Mouse (Mus musculus) spleen, adult 2 months (tissue): Measurements from ENCODE around the gene Slc16a2. TPM values are rescaled to one million over a fixed set of nuclear protein-coding genes. Genes with fewer than 3 reads are reported as not detected.
"Not testable (repeated sequence)": the region's sequence is repeated elsewhere in the genome, so short reads cannot be mapped to it uniquely, and the experiment has no call there.

Experiments used
- DNase-seq, 2 experiments: peaks; one replicate each; pipeline versions ENCODE4 v3.0.0 to v3.0.0-alpha.2; 2012 to 2021; ENCODE audit warnings: low spot score in 2 of 2, low read depth in 1 of 2
- H3K27ac ChIP-seq: fragments of 200-500 bp; 2 replicates; pipeline ENCODE4 v1.5.1; 2012; ENCODE audit warnings: low read length, inconsistent platforms; ENCODE audit not compliant: insufficient read depth
- H3K27me3 ChIP-seq: fragments of 200-500 bp; 2 replicates; pipeline ENCODE4 v1.6.1; 2012; ENCODE audit warnings: mild to moderate bottlenecking, moderate library complexity, low read length, inconsistent platforms; ENCODE audit not compliant: control insufficient read depth, insufficient read depth
- H3K36me3 ChIP-seq: fragments of 200-500 bp; 2 replicates; pipeline ENCODE4 v1.6.1; 2012; ENCODE audit warnings: mild to moderate bottlenecking, low read length, inconsistent platforms; ENCODE audit not compliant: control insufficient read depth, insufficient read depth
- H3K4me1 ChIP-seq: fragments of 200-500 bp; 2 replicates; pipeline ENCODE4 v1.6.1; 2011; ENCODE audit warnings: inconsistent platforms; ENCODE audit not compliant: control insufficient read depth, insufficient read depth, insufficient read length
- H3K4me3 ChIP-seq: fragments of 200-500 bp; 2 replicates; pipeline ENCODE4 v1.5.1; 2011; ENCODE audit warnings: mild to moderate bottlenecking, inconsistent platforms; ENCODE audit not compliant: insufficient read depth, insufficient read length; ENCODE audit errors: extremely low read depth
- CTCF ChIP-seq: fragments of 200-500 bp; IDR thresholded peaks from 2 replicates; pipeline ENCODE4 v1.5.1; 2011; ENCODE audit warnings: mild to moderate bottlenecking, inconsistent platforms; ENCODE audit not compliant: insufficient read depth, insufficient read length, insufficient replicate concordance; ENCODE audit errors: extremely low read depth
- POLR2A ChIP-seq: fragments of 200-500 bp; IDR thresholded peaks from 2 replicates; pipeline ENCODE4 v1.6.1; 2011; ENCODE audit warnings: low read depth, low read length, inconsistent platforms
- WGBS: fragments of 180-500 bp; shearing (Covaris S2); methylation state at CpG from one replicate; pipeline ENCODE4 v1.1.7; 2018; 5-methylcytosine and 5-hydroxymethylcytosine counted together
- polyA plus RNA-seq: library from polyadenylated mRNA; depleted of rRNA; stranded (reverse); fragments of >200 nt; gene quantifications from 2 replicates; pipeline ENCODE4 v1.2.3, GENCODE M21; 2012; rRNA removed

Gene Slc16a2
- polyA plus RNA-seq, 1 experiment: 4.3 TPM

GRCm38 (mm10) chrX:103670245-103670644 lies 151.5 kb downstream of the Slc16a2 start:
- DNase-seq: no peak
- Histone ChIP-seq H3K27ac (no peak overlapping the region), H3K36me3 (no peaks in the 10 kb centered on the region), H3K27me3 (no peaks in the 10 kb centered on the region), H3K4me1 (no peaks in the 10 kb centered on the region), H3K4me3 (no peak overlapping the region)
- TF ChIP-seq POLR2A (no peak), CTCF (no peak)

GRCm38 (mm10) chrX:103664445-103664844 lies 157.3 kb downstream of the Slc16a2 start:
- not testable (repeated sequence) for H3K27ac ChIP-seq, H3K4me1 ChIP-seq, H3K27me3 ChIP-seq, H3K4me3 ChIP-seq, H3K36me3 ChIP-seq, DNase-seq
- 77% methylated on average over 10 of the region's 10 CpGs for WGBS

GRCm38 (mm10) chrX:103658985-103659384 lies 162.8 kb downstream of the Slc16a2 start:
- H3K36me3 ChIP-seq: no peaks in the 10 kb centered on the region
- WGBS: 65% methylated on average over 4 of the region's 4 CpGs
- no peak overlapping the region for H3K4me3 ChIP-seq
- no peak for DNase-seq
- H3K27ac ChIP-seq: no peak overlapping the region
- H3K4me1 ChIP-seq: no peaks in the 10 kb centered on the region
- H3K27me3 ChIP-seq: no peaks in the 10 kb centered on the region
- no peak for TF ChIP-seq POLR2A
- TF ChIP-seq CTCF: no peak

- no peak for DNase-seq
- H3K4me1 ChIP-seq: no peaks in the 10 kb centered on the region
- no peak overlapping the region for H3K27ac ChIP-seq
- no peaks in the 10 kb centered on the region for H3K27me3 ChIP-seq
- 66% methylated on average over 2 of the region's 2 CpGs for WGBS
- no peaks in the 10 kb centered on the region for H3K36me3 ChIP-seq
- TF ChIP-seq POLR2A (no peak), CTCF (no peak)
- no peak overlapping the region for H3K4me3 ChIP-seq
Observed at GRCm38 (mm10) chrX:103653021-103653420, 168.8 kb downstream of the Slc16a2 start.

- WGBS: 63% methylated on average over 1 of the region's 1 CpGs
- Histone ChIP-seq H3K4me1 (no peaks in the 10 kb centered on the region), H3K36me3 (no peaks in the 10 kb centered on the region), H3K4me3 (no peak overlapping the region), H3K27me3 (no peaks in the 10 kb centered on the region), H3K27ac (no peak overlapping the region)
- no peak for TF ChIP-seq POLR2A
- no peak for DNase-seq
Observed at GRCm38 (mm10) chrX:103652048-103652447, 169.7 kb downstream of the Slc16a2 start.

Other genes with a start within 250 kb of the Slc16a2 start
- not detected in 2 replicates for gene Zcchc13, start 191.4 kb downstream of the Slc16a2 start, polyA plus RNA-seq
- 2.6 and 3.0 TPM in 2 replicates for gene Rlim, start 159.3 kb upstream of the Slc16a2 start, polyA plus RNA-seq